Mouse (Mus musculus): ENCODE data around the gene Vipr1. TPM values are rescaled to one million over a fixed set of nuclear protein-coding genes. Genes with fewer than 3 reads are reported as not detected.
A peak's percentile ranks its signal among the peaks of the same experiment; 100 is the strongest.

Vipr1 gene
- polyA plus RNA-seq, 1 experiment from 2014 or later, result 0.46 TPM

GRCm38 (mm10) chr9:121666957-121667630 is 24.6 kb downstream of the Vipr1 start:
- Histone ChIP-seq H3K9ac (ENCODE audit: low read length) (no peak overlapping the region; the same call in 1 of the 2 replicates), H3K4me2 (ENCODE audit: low read length) (no peak overlapping the region)

DNA sequence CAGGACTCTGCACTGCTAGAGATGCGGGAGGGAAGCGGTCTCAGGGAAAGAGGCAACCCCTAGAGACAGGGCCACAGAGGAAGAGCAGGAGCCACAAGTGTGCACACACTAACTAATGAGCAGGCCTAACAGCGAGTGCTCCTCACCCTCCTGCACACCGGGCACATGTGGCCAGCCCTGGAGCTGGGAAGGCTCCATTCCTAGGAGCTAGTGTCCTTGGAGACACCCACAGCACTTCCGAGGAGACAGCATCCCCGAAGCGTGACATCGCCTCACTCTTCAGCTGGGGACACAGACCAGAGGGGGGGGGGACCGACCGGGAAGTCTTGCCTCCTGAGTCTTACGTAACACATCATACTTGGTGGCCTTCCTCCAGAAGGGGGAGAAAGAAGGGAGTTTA is 25.3 kb downstream of the Vipr1 start:
- ATAC-seq (peak; percentile 15; the same call in 1 of the 2 replicates), DNase-seq (ENCODE audit: low spot score) (no peak)
- H3K4me3 ChIP-seq (ENCODE audit: low read depth, low read length), result no peak overlapping the region
- 0 out of 2 replicates have a peak, but pooled peaks cover 3% of the 10 kb centered on the region for H3K27me3 ChIP-seq (replicated peaks; ENCODE audit: control insufficient read depth, insufficient read depth, low read length)
- no peak overlapping the region for H3K4me2 ChIP-seq (ENCODE audit: low read length)
- 74% methylated on average over 11 of the region's 11 CpGs for WGBS
- H3K9me3 ChIP-seq (replicated peaks; ENCODE audit: control insufficient read depth, low read length), result no peaks in the 10 kb centered on the region
- H3K27ac ChIP-seq (ENCODE audit: low read depth, low read length), result peak overlapping the region; percentile 88; the same call in 1 of the 2 replicates
- H3K4me1 ChIP-seq (ENCODE audit: control insufficient read depth, insufficient read depth, low read length), result peaks cover 17% of the 10 kb centered on the region; the same call in 1 of the 2 replicates
- no peak overlapping the region for H3K9ac ChIP-seq (ENCODE audit: low read length)
- H3K36me3 ChIP-seq (ENCODE audit: control insufficient read depth, insufficient read depth, low read length), result no peaks in the 10 kb centered on the region

More at GRCm38 (mm10) chr9:121666957-121667630, 24.6 kb downstream of the Vipr1 start:
- peak overlapping the region; percentile 88 for H3K27ac ChIP-seq (ENCODE audit: low read depth, low read length)
- peaks cover 17% of the 10 kb centered on the region; the same call in 1 of the 2 replicates for H3K4me1 ChIP-seq (ENCODE audit: control insufficient read depth, insufficient read depth, low read length)
- ATAC-seq (peak; percentile 75), DNase-seq (ENCODE audit: low spot score) (peak; percentile 81)
- 0 out of 2 replicates have a peak, but pooled peaks cover 3% of the 10 kb centered on the region for H3K27me3 ChIP-seq (replicated peaks; ENCODE audit: control insufficient read depth, insufficient read depth, low read length)
- H3K4me3 ChIP-seq (ENCODE audit: low read depth, low read length), result no peak overlapping the region
- H3K9me3 ChIP-seq (replicated peaks; ENCODE audit: control insufficient read depth, low read length), result no peaks in the 10 kb centered on the region
- WGBS, result 67% methylated on average over 16 of the region's 16 CpGs
- H3K36me3 ChIP-seq (ENCODE audit: control insufficient read depth, insufficient read depth, low read length), result no peaks in the 10 kb centered on the region

DNA sequence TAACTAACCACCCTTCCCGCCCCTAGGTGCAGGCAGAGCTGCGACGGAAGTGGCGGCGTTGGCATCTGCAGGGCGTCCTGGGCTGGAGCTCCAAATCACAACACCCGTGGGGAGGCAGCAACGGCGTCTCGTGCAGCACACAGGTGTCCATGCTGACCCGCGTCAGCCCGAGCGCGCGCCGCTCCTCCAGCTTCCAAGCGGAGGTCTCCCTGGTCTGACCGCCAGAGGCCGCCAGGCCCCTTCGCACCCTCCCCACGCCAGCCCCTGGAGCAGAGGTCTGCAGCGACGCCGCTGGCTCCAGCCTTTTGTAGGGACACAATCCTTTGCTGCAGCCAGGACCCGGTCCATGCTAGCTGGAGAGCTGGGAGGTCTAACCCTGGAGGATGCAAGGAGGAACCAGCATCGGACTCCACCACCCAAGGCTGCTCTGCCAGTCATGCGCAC is 26.9 kb downstream of the Vipr1 start:
- DNase-seq (ENCODE audit: low spot score) (peak; percentile 64), ATAC-seq (peak; percentile 49)
- WGBS, result under 1% methylated on average over 28 of the region's 28 CpGs
- H3K9ac ChIP-seq (ENCODE audit: low read length), result peak overlapping the region; percentile 54
- no peaks in the 10 kb centered on the region for H3K9me3 ChIP-seq (replicated peaks; ENCODE audit: control insufficient read depth, low read length)
- H3K4me2 ChIP-seq (ENCODE audit: low read length), result peak overlapping the region; percentile 59
- H3K4me1 ChIP-seq (ENCODE audit: control insufficient read depth, insufficient read depth, low read length), result peaks cover 17% of the 10 kb centered on the region; the same call in 1 of the 2 replicates
- no peaks in the 10 kb centered on the region for H3K36me3 ChIP-seq (ENCODE audit: control insufficient read depth, insufficient read depth, low read length)
- peak overlapping the region; percentile 25 for H3K4me3 ChIP-seq (ENCODE audit: low read depth, low read length)
- H3K27me3 ChIP-seq (replicated peaks; ENCODE audit: control insufficient read depth, insufficient read depth, low read length), result 0 out of 2 replicates have a peak, but pooled peaks cover 3% of the 10 kb centered on the region
- no peak overlapping the region for H3K27ac ChIP-seq (ENCODE audit: low read depth, low read length)

DNA sequence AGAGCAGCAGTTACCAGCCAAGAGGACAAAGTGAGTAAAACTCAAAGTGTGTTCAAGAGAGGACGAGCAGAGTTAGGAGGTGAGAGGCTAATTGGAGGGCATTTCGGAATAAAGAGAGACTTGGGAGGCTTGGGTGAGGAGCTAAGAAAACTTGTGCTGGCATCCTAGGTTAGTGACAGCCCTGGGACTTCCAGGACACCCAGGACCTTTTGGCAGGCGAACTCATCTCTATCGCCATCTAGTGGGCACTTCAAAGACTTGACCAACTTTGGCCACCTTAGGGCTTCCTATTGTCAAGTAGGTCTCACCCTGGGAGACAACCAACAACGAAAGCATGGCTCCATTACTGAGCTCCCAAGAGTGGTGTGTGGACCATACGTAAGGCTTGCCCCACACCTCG is 28.8 kb downstream of the Vipr1 start:
- Histone ChIP-seq H3K27ac (ENCODE audit: low read depth, low read length) (no peak overlapping the region), H3K4me3 (ENCODE audit: low read depth, low read length) (no peak overlapping the region), H3K4me1 (ENCODE audit: control insufficient read depth, insufficient read depth, low read length) (peaks cover 14% of the 10 kb centered on the region; the same call in 1 of the 2 replicates), H3K27me3 (replicated peaks; ENCODE audit: control insufficient read depth, insufficient read depth, low read length) (0 out of 2 replicates have a peak, but pooled peaks cover 3% of the 10 kb centered on the region), H3K4me2 (ENCODE audit: low read length) (no peak overlapping the region), H3K9me3 (replicated peaks; ENCODE audit: control insufficient read depth, low read length) (no peaks in the 10 kb centered on the region), H3K9ac (ENCODE audit: low read length) (no peak overlapping the region), H3K36me3 (ENCODE audit: control insufficient read depth, insufficient read depth, low read length) (no peaks in the 10 kb centered on the region)
- 14% methylated on average over 7 of the region's 7 CpGs for WGBS
- ATAC-seq, result no peak
- DNase-seq (ENCODE audit: low spot score), result peak; percentile 75

GRCm38 (mm10) chr9:121672311-121672710 is 29.8 kb downstream of the Vipr1 start:
- peaks cover 11% of the 10 kb centered on the region; the same call in 1 of the 2 replicates for H3K4me1 ChIP-seq (ENCODE audit: control insufficient read depth, insufficient read depth, low read length)
- H3K4me2 ChIP-seq (ENCODE audit: low read length), result no peak overlapping the region
- no peak for DNase-seq (ENCODE audit: low spot score)
- H3K9ac ChIP-seq (ENCODE audit: low read length), result no peak overlapping the region
- WGBS, result 77% methylated on average over 5 of the region's 5 CpGs
- no peak overlapping the region for H3K27ac ChIP-seq (ENCODE audit: low read depth, low read length)
- no peak for ATAC-seq
- no peaks in the 10 kb centered on the region for H3K36me3 ChIP-seq (ENCODE audit: control insufficient read depth, insufficient read depth, low read length)
- no peak overlapping the region for H3K4me3 ChIP-seq (ENCODE audit: low read depth, low read length)
- H3K27me3 ChIP-seq (replicated peaks; ENCODE audit: control insufficient read depth, insufficient read depth, low read length), result 0 out of 2 replicates have a peak, but pooled peaks cover 3% of the 10 kb centered on the region
- no peaks in the 10 kb centered on the region for H3K9me3 ChIP-seq (replicated peaks; ENCODE audit: control insufficient read depth, low read length)

- Histone ChIP-seq H3K4me3 (ENCODE audit: low read depth, low read length) (no peak overlapping the region), H3K36me3 (ENCODE audit: control insufficient read depth, insufficient read depth, low read length) (no peaks in the 10 kb centered on the region), H3K9me3 (replicated peaks; ENCODE audit: control insufficient read depth, low read length) (no peaks in the 10 kb centered on the region), H3K27ac (ENCODE audit: low read depth, low read length) (no peak overlapping the region), H3K9ac (ENCODE audit: low read length) (no peak overlapping the region), H3K4me1 (ENCODE audit: control insufficient read depth, insufficient read depth, low read length) (0 out of 2 replicates have a peak, but pooled peaks cover 6% of the 10 kb centered on the region), H3K4me2 (ENCODE audit: low read length) (no peak overlapping the region), H3K27me3 (replicated peaks; ENCODE audit: control insufficient read depth, insufficient read depth, low read length) (0 out of 2 replicates have a peak, but pooled peaks cover 3% of the 10 kb centered on the region)
- ATAC-seq (no peak), DNase-seq (ENCODE audit: low spot score) (no peak)
- 86% methylated on average over 5 of the region's 5 CpGs for WGBS
Measured at GRCm38 (mm10) chr9:121673716-121674115, 31.2 kb downstream of the Vipr1 start.

DNA sequence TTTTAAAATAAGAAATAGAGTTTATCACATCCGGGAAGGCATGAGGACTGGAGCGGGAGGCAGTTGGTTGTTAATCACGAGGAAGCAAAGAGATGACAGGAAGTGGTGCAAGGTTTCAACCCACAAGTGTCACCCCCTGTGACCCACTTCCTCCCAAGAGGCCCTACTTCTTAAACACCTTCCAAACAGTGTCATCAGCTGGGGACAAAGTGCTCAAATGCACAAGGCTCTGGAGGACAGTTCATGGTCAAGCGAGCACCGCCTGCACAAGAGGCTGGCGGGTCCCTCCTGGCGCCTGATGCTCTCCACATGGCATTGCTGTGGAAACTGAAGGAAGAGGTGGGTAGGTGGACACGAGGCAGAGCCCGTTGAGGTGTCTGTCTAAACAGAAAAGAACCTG is 32.5 kb downstream of the Vipr1 start:
- Histone ChIP-seq H3K9me3 (replicated peaks; ENCODE audit: control insufficient read depth, low read length) (no peaks in the 10 kb centered on the region), H3K4me3 (ENCODE audit: low read depth, low read length) (no peak overlapping the region), H3K36me3 (ENCODE audit: control insufficient read depth, insufficient read depth, low read length) (no peaks in the 10 kb centered on the region), H3K4me2 (ENCODE audit: low read length) (no peak overlapping the region), H3K4me1 (ENCODE audit: control insufficient read depth, insufficient read depth, low read length) (no peaks in the 10 kb centered on the region; the same call in 1 of the 2 replicates), H3K27me3 (replicated peaks; ENCODE audit: control insufficient read depth, insufficient read depth, low read length) (0 out of 2 replicates have a peak, but pooled peaks cover 3% of the 10 kb centered on the region), H3K9ac (ENCODE audit: low read length) (no peak overlapping the region), H3K27ac (ENCODE audit: low read depth, low read length) (no peak overlapping the region)
- ATAC-seq (no peak), DNase-seq (ENCODE audit: low spot score) (no peak)
- WGBS, result 87% methylated on average over 9 of the region's 9 CpGs

DNA sequence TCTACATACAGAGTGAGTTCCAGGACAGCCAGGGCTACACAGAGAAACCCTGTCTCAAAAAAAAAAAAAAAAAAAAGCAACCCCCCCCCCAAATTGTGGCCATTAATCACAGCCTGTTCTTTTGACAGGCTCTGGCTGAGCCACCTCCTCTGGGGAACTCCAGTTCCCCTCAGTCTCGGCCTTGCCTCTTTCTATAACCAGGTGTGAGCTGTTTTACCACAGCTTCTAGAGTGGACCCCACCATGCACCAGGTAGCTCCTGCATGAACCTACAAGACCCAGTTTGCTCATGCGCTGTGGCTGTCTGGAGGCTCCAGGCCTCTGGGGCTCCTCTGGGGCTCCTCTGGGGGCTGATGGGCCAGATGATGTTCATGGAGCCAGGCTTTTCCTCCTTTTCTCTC is 33.0 kb downstream of the Vipr1 start:
- WGBS, result 95% methylated on average over 2 of the region's 2 CpGs
- no peak for ATAC-seq
- no peaks in the 10 kb centered on the region; the same call in 1 of the 2 replicates for H3K4me1 ChIP-seq (ENCODE audit: control insufficient read depth, insufficient read depth, low read length)
- H3K27me3 ChIP-seq (replicated peaks; ENCODE audit: control insufficient read depth, insufficient read depth, low read length), result 0 out of 2 replicates have a peak, but pooled peaks cover under 1% of the 10 kb centered on the region
- no peaks in the 10 kb centered on the region for H3K9me3 ChIP-seq (replicated peaks; ENCODE audit: control insufficient read depth, low read length)
- H3K36me3 ChIP-seq (ENCODE audit: control insufficient read depth, insufficient read depth, low read length), result no peaks in the 10 kb centered on the region
- no peak overlapping the region for H3K4me3 ChIP-seq (ENCODE audit: low read depth, low read length)
- no peak overlapping the region for H3K9ac ChIP-seq (ENCODE audit: low read length)
- H3K4me2 ChIP-seq (ENCODE audit: low read length), result no peak overlapping the region
- no peak for DNase-seq (ENCODE audit: low spot score)
- no peak overlapping the region for H3K27ac ChIP-seq (ENCODE audit: low read depth, low read length)

- peaks cover 9% of the 10 kb centered on the region for H3K36me3 ChIP-seq (ENCODE audit: control insufficient read depth, insufficient read depth, low read length)
- no peak overlapping the region for H3K4me3 ChIP-seq (ENCODE audit: low read depth, low read length)
- no peak overlapping the region for H3K4me2 ChIP-seq (ENCODE audit: low read length)
- no peaks in the 10 kb centered on the region for H3K9me3 ChIP-seq (replicated peaks; ENCODE audit: control insufficient read depth, low read length)
- H3K27me3 ChIP-seq (replicated peaks; ENCODE audit: control insufficient read depth, insufficient read depth, low read length), result no peaks in the 10 kb centered on the region
- DNase-seq (ENCODE audit: low spot score), result no peak
- no peak overlapping the region for H3K27ac ChIP-seq (ENCODE audit: low read depth, low read length)
- H3K4me1 ChIP-seq (ENCODE audit: control insufficient read depth, insufficient read depth, low read length), result no peaks in the 10 kb centered on the region; the same call in 1 of the 2 replicates
- no peak overlapping the region for H3K9ac ChIP-seq (ENCODE audit: low read length)
- WGBS, result 94% methylated on average over 4 of the region's 4 CpGs
- ATAC-seq, result no peak
Measured at GRCm38 (mm10) chr9:121677069-121677468, 34.6 kb downstream of the Vipr1 start.
